In genomic region chr9:123926041-123926440, GRCm38 (mm10) we compare ENCODE assay signal across 10 mouse cellular contexts. TPM values are rescaled to one million over a fixed set of nuclear protein-coding genes. Genes with fewer than 3 reads are reported as not detected.
A peak's percentile ranks its signal among the peaks of the same experiment; 100 is the strongest.
DNase-seq lines count a peak whose midpoint lies in the region.
"Not testable (repeated sequence)": the region's sequence is repeated elsewhere in the genome, so short reads cannot be mapped to it uniquely, and the experiment has no call there.
"Had no signal": no experiment of that assay in that cellular context is flagged by ENCODE, and none has a peak within 500 bp of the region (broad histone marks: within the 10 kb centered on the region; RNA-seq: fewer than 3 reads in every experiment).

No protein-coding gene starts in this region.

- intact Hi-C loops in gastrocnemius, postnatal 14 days (cut with DNase I; ENCODE audit: low total_unique reads); left cerebral cortex, postnatal 10 days (cut with DNase I): not testable (repeated sequence)

- DNase-seq in adrenal gland, adult 2 months = peak; percentile 56
- DNase-seq in embryo, embryonic 10 days (ENCODE audit: low spot score) = peak; percentile 77
- DNase-seq in gastrocnemius, postnatal 14 days = peak; percentile 40
- DNase-seq in hindlimb bud, embryonic 11.5 days (ENCODE audit: extremely low spot score, low read depth, low spot score) = peak; percentile 73
- DNase-seq in left cerebral cortex, postnatal 10 days (ENCODE audit: extremely low spot score in 1 of 2, low spot score in 2 of 2) = peak; percentile 68 to 74
- DNase-seq in lung, postnatal 4 days = peak; percentile 60 to 79
- DNase-seq in retina, postnatal 7 days (ENCODE audit: low read depth, low spot score) = peak; percentile 71
- DNase-seq in urinary bladder, adult 18-20 months (ENCODE audit: low spot score in 2 of 2) = peak; percentile 24 to 29

RNA-seq across cellular contexts. Expression of gene Ccr1, which starts 42.5 kb away (rescaled TPM):
- 1 to 10 TPM; 1.3 to 1.9 TPM for total RNA-seq in adrenal gland, adult 2 months (2021)
- polyA plus RNA-seq in adrenal gland, adult 2 months (2012; rRNA removed) = 0.82 and 0.88 TPM in 2 replicates
- 1 to 10 TPM in 1 of 2 experiments, under 1 TPM in 1; 0.55 to 1.1 TPM for total RNA-seq in gastrocnemius, postnatal 14 days (2021)
- total RNA-seq in left cerebral cortex, postnatal 10 days (2021) = 1 to 10 TPM; 1.2 to 1.9 TPM

RNA-seq across cellular contexts. Expression of gene Ccr1l1, which starts 52.2 kb away (rescaled TPM):
- total RNA-seq in adrenal gland, adult 2 months (2021) = not detected
- not detected in 2 replicates for polyA plus RNA-seq in adrenal gland, adult 2 months (2012; rRNA removed)
- total RNA-seq in gastrocnemius, postnatal 14 days (2021) = not detected
- total RNA-seq in left cerebral cortex, postnatal 10 days (2021) = not detected
- total RNA-seq: adrenal gland, adult 18-20 months; layer of hippocampus, postnatal 10 days had no signal

Comparison
In these comparisons a context has a peak if more than half of its experiments do, and no peak if none do; other contexts are left out.
1. Peak in every context shown above with its lines: DNase-seq.
2. DNase-seq: peak in every context shown above with its lines; median percentile 77 in embryo, embryonic 10 days; 73 in hindlimb bud, embryonic 11.5 days; 71 in left cerebral cortex, postnatal 10 days; 71 in retina, postnatal 7 days; 70 in lung, postnatal 4 days; 56 in adrenal gland, adult 2 months; 40 in gastrocnemius, postnatal 14 days; 26 in urinary bladder, adult 18-20 months.